Mouse (Mus musculus) skeletal muscle tissue, postnatal 0 days (tissue): Measurements from ENCODE around the gene Klhl35. TPM values are rescaled to one million over a fixed set of nuclear protein-coding genes. Genes with fewer than 3 reads are reported as not detected.

Experiments used
- polyA plus RNA-seq: library from polyadenylated mRNA; unstranded; fragments of >200 nt; fragmentation: Nextera tagmentation; extraction: Ambion mirVana; gene quantifications from 2 replicates; pipeline ENCODE4 v1.2.1, GENCODE M21; 2015

Gene Klhl35
- polyA plus RNA-seq: 1.2 and 1.5 TPM in 2 replicates

GRCm38 (mm10) chr7:99465811-99466210, at the start of gene Klhl35:
TSS of gene Klhl35 (plus strand) at chr7:99466004.

GRCm38 (mm10) chr7:99483271-99483923, 17.6 kb downstream of the Klhl35 start, which contains the start of gene Rps3:
TSS of gene Rps3 (minus strand) at chr7:99483738.

Other genes starting within 250 kb of the Klhl35 start
- 0.08 and 0.21 TPM in 2 replicates for gene Mogat2, start 227.4 kb upstream of the Klhl35 start, polyA plus RNA-seq
- gene Map6, start 198.6 kb upstream of the Klhl35 start, polyA plus RNA-seq: 2.5 and 4.6 TPM in 2 replicates
- gene Serpinh1, start 112.8 kb upstream of the Klhl35 start, polyA plus RNA-seq: 362 and 568 TPM in 2 replicates
- 12.6 and 15.2 TPM in 2 replicates for gene Gdpd5, start 84.6 kb upstream of the Klhl35 start, polyA plus RNA-seq
- 507 and 560 TPM in 2 replicates for gene Rps3, start 17.7 kb downstream of the Klhl35 start, polyA plus RNA-seq
- 2.8 TPM in 2 replicates for gene Arrb1, start 69.5 kb downstream of the Klhl35 start, polyA plus RNA-seq
- gene Tpbgl, start 161.1 kb downstream of the Klhl35 start, polyA plus RNA-seq: 21.4 and 21.7 TPM in 2 replicates
- gene Slco2b1, start 245.3 kb downstream of the Klhl35 start, polyA plus RNA-seq: 5.5 and 6.9 TPM in 2 replicates